Mouse (Mus musculus) 3134 (cell line): ENCODE measurements at regions not wholly inside any gene's neighbourhood (a gene's known extent, or its start where the extent isn't known, plus 50 kb on each side); places are given as distances from the start of the nearest gene placed in this dataset.
A peak's percentile ranks its signal among the peaks of the same experiment; 100 is the strongest.

Experiments
- DNase-seq: peaks from one replicate; pipeline ENCODE4 v3.0.0-alpha.2; 2011; ENCODE audit warnings: low spot score; ENCODE audit not compliant: insufficient read length; ENCODE audit errors: extremely low read depth

- DNase-seq, result no peak
Measured at GRCm38 (mm10) chr16:55471396-55471795, 173.6 kb upstream of the Zpld1 start.

- no peak for DNase-seq
Measured at GRCm38 (mm10) chr16:55470721-55471120, 172.9 kb upstream of the Zpld1 start.

GRCm38 (mm10) chr16:55469703-55470102 lies 171.9 kb upstream of the Zpld1 start:
- no peak for DNase-seq

- DNase-seq, result peak; percentile 35
Measured at GRCm38 (mm10) chr16:55468833-55469458, 171.2 kb upstream of the Zpld1 start.

GRCm38 (mm10) chr16:55460519-55460918 lies 162.7 kb upstream of the Zpld1 start:
- DNase-seq, result no peak

- no peak for DNase-seq
Measured at GRCm38 (mm10) chr16:55447581-55447980, 149.8 kb upstream of the Zpld1 start.

- no peak for DNase-seq
Measured at GRCm38 (mm10) chr16:55442821-55443581, 145.2 kb upstream of the Zpld1 start.

- DNase-seq, result no peak
Measured at GRCm38 (mm10) chr16:55435139-55435968, 137.6 kb upstream of the Zpld1 start.

- no peak for DNase-seq
Measured at GRCm38 (mm10) chr16:55421569-55422342, 124.0 kb upstream of the Zpld1 start.

GRCm38 (mm10) chr16:55420876-55421568 lies 123.2 kb upstream of the Zpld1 start:
- DNase-seq, result no peak

- DNase-seq, result no peak
Measured at GRCm38 (mm10) chr16:55418871-55419270, 121.1 kb upstream of the Zpld1 start.

- no peak for DNase-seq
Measured at GRCm38 (mm10) chr16:55400818-55401217, 103.0 kb upstream of the Zpld1 start.

- no peak for DNase-seq
Measured at GRCm38 (mm10) chr16:55394864-55395263, 97.1 kb upstream of the Zpld1 start.

- no peak for DNase-seq
Measured at GRCm38 (mm10) chr16:55390400-55390799, 92.6 kb upstream of the Zpld1 start.

GRCm38 (mm10) chr16:55379996-55380395 lies 82.2 kb upstream of the Zpld1 start:
- DNase-seq, result no peak

GRCm38 (mm10) chr16:55379189-55379588 lies 81.4 kb upstream of the Zpld1 start:
- no peak for DNase-seq

- no peak for DNase-seq
Measured at GRCm38 (mm10) chr16:55378701-55379100, 80.9 kb upstream of the Zpld1 start.

GRCm38 (mm10) chr16:55375922-55376321 lies 78.1 kb upstream of the Zpld1 start:
- DNase-seq, result no peak

GRCm38 (mm10) chr16:55357686-55358085 lies 59.9 kb upstream of the Zpld1 start:
- DNase-seq, result no peak

- no peak for DNase-seq
Measured at GRCm38 (mm10) chr16:55356097-55356496, 58.3 kb upstream of the Zpld1 start.
